Mouse (Mus musculus) E14TG2a.4 (cell line): ENCODE results near the gene Gm49380.

ENCODE experiments used
- CTCF ChIP-seq: conservative IDR thresholded peaks from 2 replicates; pipeline ENCODE4 v1.5.1; 2014; ENCODE audit warnings: low read length
- NANOG ChIP-seq: IDR thresholded peaks from 2 replicates; pipeline ENCODE4 v1.6.1; 2014; ENCODE audit warnings: borderline replicate concordance, low read length, mixed read lengths
- POU5F1 ChIP-seq: IDR thresholded peaks from 2 replicates; pipeline ENCODE4 v1.6.1; 2014; ENCODE audit warnings: low read length, borderline replicate concordance

DNA sequence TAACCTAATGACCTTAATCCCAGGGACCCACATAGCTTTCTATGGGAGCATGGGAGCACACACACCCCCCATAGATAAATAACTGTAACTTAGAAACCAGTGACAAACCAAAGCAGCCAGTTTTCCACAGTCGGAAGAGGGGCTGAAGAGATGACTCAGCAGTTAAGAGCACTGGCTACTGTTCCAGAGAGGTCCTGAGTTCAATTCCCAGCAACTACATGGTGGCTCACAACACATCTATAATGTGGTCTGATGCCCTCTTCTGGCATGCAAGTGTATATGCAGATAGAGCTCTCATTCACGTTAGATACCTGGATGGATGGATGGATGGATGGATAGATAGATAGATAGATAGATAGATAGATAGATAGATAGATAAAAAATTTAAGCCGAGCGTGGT, 2.9 kb upstream of the Gm49380 start:
- TF ChIP-seq CTCF (peak; percentile 7; the same call in 1 of the 2 replicates), NANOG (no peak), POU5F1 (no peak)
